Mouse (Mus musculus): Measurements from ENCODE around the gene Prlh.

The Prlh gene

DNA sequence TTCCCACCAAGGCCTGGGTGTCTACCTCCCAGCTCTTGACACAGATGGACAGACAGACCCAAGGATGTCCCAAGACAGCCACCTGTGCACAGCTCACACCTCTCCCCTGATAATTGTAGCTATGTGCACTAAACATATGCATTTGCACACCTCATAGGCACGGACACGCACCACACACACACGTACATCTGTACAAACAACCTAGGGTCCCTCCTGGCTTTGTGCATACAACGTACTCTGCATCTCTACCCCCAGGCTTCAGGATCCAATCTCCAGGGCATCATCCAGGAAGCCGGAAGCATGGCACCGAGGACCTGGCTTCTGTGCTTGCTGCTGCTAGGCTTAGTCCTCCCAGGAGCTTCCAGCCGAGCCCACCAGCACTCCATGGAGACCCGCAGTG lies at the start of gene Prlh:
Gene Prlh, plus strand, starts transcription at position 301 of the 400 bp plus-strand sequence.
- in situ Hi-C loops (cut with MboI; ENCODE audit: low sequenced_read_pairs): loop anchor here (10.0 kb wide), 2 partner anchors 48 to 298 kb away; no protein-coding TSS in a partner anchor

DNA sequence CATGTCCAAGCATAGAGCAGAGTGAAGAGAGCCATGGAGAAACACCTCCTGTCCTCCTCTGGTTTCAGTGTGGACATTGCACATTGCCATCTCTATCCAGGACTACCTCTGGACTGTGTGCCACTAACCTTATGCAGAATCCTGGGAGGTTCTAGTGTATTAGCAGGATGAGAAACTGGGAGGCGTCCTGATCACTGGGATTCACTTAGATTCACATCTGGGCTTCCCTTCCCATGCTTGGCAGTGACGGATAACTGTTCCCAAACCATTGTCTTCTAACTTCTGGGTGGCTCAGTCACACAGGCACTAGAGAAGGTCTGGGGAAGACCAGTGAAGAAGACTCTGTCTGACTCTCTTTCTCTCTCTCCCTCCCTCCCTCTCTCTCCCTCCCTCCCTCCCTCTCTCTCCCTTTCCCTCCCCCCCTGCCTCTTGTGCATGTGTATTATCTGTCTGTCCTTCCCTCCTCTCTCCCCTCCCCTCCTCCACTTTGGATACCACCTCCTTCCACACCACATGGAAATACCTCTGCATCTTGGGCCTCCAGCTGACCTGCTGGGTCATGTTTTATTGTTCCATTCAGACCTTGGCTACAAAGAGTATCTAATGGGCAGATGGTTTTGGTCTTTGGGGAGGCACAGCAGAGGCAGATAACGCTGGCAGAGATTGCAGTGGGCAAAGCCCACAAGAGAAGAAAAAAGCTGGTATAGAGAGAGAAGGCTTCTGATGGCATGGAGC lies 49.5 kb upstream of the Prlh start:
- in situ Hi-C loops (cut with MboI; ENCODE audit: low sequenced_read_pairs): loop anchor here (10.0 kb wide), 1 partner anchor 51 kb away; the partner anchor contains the start of gene Prlh

DNA sequence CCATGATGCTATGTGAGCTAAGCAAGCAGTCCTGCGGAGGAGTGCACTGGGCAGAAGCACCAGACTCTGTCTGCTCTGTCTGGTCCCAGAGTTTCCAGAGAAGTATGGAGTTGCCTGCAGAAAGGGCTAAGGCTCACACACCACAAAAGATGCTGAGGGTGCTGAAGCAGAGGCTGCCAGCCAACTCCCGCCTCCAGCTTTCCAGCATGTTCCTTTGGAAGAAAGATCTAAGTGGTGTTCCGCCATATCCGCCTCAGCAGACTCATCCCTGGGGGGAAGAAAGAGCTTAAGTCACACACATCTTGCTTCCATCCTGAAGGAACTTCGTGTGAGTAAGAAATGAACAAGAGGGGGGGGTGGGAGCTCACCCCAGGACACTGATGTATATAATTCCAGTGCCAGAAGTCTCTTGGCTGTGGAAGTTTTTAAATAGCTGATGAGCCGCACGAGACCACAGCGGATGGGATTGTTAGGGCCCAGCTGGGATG lies 48.9 kb upstream of the Prlh start:
- in situ Hi-C loops (cut with MboI; ENCODE audit: low sequenced_read_pairs): loop anchor here (10.0 kb wide), 1 partner anchor 51 kb away; the partner anchor contains the start of gene Prlh

DNA sequence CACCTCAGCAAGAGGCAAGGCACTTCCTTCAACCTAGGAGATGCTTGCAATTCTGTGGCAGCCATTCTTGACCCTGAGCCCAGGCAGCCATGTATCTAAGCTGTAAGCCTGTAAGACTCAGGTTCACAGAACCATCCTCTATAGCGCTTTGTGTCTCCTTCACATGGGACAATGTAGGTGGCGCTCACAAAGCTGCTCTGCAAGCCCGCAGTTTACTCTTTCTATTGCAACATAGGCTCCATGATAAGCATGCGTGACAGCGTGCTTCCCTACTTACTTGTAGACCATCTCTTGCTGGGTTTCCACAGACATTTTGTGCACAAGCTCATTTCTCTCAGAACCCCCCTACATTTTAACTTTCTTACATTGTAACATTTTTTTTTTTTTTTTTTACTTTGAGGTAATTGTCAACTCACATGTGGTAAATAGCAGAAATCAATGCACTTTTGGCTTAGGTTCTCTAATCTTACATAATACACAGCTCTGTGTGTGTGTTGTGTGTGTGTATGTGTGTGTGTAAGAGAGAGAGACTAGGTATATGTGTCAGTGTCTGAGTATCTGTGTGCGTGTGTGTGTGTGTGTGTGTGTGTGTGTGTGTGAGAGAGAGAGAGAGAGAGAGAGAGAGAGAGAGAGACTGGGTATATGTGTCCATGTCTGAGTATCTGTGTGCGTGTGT lies 48.0 kb upstream of the Prlh start:
- in situ Hi-C loops (cut with MboI; ENCODE audit: low sequenced_read_pairs): loop anchor here (10.0 kb wide), 1 partner anchor 50 kb away; the partner anchor contains the start of gene Prlh

DNA sequence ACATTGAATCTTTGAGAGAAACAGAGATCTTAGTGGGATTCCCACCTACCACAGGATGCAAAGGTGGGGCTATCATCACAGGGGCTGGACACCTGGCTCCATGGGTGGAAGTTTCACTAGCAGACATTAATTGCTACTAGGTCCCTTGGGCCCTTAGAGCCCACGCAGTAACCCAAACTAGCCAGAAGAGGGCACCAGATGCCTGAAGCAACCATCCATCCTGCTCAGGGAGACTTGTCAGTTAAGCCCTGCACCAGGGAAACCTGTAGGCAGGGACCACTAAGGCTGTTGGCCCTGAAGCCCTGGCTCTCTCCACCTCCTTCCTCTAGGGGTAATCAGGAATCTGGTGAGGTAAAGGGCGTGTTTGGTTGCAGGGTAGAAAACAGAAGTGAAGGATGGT lies 46.6 kb upstream of the Prlh start:
- in situ Hi-C loops (cut with MboI; ENCODE audit: low sequenced_read_pairs): loop anchor here (10.0 kb wide), 1 partner anchor 48 kb away; the partner anchor contains the start of gene Prlh

DNA sequence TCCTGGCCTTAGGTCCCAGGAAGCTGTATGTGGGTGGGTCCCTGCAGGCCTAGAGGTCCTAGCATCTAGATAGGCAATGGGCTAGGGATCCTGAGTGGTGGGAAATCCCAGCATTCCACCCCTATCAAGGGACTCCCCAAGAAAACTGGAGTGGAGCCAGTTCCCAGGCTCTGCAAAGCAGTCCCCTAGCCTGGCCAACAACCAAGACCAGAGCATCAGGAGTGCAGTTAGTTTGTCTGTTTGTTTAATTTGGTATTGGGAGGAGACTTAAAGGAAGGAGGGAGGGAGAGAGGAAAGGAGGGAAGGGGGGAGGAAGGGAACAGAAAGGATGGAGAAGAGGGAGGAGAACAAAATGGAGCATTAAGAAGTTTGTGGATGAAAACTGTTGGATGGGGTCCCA lies 43.7 kb upstream of the Prlh start:
- in situ Hi-C loops (cut with MboI; ENCODE audit: low sequenced_read_pairs): loop anchor here (10.0 kb wide), 1 partner anchor 46 kb away; the partner anchor contains the start of gene Prlh

DNA sequence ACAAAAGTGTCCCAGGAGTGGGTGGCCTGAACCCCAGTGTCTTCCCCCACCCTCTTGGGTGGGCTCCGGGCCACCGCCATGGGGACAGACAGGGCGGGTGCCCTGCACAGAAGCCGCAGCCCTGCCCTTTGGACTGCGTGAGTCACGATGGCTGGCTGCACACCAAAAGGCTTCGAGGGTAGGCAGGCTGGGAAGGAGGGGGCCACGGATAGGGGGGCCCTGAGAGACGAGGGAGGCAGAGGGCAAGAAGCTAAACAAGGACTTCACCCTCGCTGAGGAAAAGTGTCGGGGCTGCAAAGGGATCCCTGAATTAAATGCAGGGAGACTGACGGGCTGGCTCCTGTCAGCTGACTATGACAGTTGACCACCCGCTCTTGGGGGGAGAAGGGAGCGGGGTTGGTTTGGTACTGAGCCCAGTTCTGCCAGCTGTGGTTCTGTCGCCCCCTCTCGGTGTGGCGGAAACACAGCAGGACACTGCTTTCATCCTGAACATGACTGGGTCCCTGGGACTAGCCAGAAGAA lies 43.2 kb upstream of the Prlh start:
- in situ Hi-C loops (cut with MboI; ENCODE audit: low sequenced_read_pairs): loop anchor here (10.0 kb wide), 1 partner anchor 45 kb away; the partner anchor contains the start of gene Prlh

DNA sequence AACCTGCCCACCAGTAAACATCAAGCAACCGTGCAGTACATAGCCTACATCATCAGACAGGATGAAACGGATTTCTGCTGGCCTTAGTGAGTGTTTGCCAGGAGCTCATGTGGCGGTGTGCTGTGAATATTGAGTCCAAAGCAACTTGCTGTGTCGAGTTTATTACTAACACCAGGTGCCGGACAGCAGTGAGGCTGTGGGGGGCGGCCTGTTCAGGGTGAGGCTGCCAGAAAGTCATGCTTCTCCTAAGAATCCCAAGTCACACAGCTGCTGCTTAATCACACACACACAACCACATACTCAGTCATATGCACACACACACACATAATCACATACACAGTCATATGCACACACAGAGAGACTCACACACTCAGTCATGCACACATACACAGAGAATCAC lies 39.7 kb upstream of the Prlh start:
- in situ Hi-C loops (cut with MboI; ENCODE audit: low sequenced_read_pairs): no loop called here

DNA sequence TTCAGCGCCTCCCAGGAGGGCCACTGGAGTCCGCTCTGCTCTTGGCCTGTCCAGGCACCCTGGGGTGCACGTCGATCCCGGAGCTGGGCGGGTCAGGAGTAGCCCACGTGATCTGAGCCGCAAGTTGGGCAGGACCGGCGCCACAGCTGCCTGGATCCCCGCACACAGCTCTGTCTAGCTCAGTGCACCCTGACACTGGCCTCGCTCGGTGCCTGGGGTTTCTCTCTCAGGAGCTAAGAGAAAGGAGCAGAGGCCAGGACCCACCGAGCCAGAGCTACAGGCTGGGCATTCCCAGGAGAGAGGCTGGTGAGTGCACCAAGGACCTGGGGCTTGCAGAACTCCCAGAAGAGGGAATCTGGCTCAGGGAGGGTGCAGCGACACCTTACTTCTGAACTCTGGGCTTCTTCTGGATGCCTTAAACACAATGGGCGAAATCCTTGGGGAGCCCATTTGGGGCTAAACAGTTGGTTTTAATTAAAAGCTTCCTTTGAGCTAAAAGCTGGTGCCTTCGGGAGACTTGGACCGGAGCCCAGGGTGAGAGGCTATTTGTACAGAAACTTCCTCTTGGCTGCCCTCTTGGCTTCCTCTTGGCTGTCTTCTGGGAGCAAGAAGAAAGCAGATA lies 37.8 kb upstream of the Prlh start, which contains the start of gene Mlph:
Gene Mlph, plus strand, starts transcription at position 138 of the 622 bp plus-strand sequence.
- in situ Hi-C loops (cut with MboI; ENCODE audit: low sequenced_read_pairs): no loop called here

DNA sequence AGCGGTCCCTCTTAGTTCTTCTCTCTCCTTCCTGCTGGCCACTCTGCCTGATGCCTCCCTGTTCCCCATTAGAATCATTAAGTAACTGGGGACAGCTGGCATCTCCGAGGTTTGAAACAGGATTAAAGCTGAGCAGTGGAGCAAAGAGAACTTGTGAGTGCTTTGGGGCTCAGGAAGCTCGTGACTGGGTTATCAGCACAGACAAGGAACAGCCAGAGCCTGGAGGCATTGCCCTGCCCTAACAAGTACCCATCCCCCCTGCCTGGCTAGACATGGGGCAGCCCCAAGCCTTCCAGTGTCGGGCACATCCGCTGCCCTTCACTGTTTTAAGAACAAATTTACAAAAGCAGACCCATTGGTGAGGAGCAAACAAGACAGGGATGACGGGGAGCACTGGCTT lies 35.4 kb upstream of the Prlh start:
- in situ Hi-C loops (cut with MboI; ENCODE audit: low sequenced_read_pairs): no loop called here

DNA sequence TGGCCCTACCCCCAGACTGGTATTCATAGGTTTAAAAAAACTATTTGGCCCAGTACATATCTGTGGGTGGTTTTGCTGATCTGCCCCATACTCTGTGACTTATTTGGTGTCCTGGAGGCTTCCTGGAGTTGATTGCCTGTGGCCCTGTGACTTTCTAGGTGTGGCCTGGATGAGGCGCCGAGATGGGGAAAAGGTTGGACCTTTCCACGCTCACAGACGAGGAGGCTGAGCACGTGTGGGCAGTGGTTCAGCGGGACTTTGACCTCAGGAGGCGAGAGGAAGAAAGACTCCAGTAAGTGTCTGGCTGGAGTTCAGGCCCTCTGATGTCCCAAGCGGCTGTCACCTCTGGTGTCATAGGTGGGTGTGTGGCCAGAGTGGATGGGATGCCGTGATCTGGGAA lies 31.2 kb upstream of the Prlh start:
- in situ Hi-C loops (cut with MboI; ENCODE audit: low sequenced_read_pairs): no loop called here

DNA sequence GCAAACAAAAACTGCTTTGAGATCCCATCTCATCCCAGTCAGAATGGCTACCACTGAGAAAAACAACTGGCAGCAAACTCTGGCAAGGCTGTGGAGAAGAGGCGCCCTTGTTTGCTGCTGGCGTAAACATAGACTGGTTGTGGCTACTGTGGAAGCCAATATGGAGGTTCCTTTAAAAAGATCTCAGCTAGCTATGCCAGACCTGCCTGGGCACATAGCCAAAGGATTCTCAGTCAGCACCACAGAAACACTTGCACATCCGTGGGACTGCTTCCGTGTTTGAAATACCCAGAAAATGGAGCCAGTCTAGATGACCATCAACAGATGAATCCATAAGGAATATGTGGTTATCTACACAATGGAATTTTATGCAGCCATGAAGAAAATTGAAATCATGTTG lies 26.9 kb upstream of the Prlh start:
- in situ Hi-C loops (cut with MboI; ENCODE audit: low sequenced_read_pairs): no loop called here

DNA sequence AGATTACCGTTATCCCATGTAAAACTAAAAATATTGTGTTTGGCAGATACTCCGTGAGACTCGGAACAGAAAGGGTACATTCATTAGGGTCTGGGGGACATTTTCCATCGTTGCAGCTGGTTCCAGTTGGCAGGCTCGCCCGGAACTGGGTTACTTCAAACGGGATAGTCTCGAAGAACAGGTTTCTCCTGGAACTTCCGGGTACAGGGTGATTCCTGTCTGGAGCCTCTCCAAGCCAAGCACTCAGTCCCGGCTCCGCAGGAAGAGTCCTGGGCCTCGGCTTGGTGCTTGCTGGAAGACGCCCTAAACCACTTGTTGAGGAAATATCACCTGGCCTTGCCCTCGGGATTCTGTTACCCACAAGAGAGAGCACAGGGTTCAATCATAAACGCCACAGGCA lies 25.6 kb upstream of the Prlh start:
- in situ Hi-C loops (cut with MboI; ENCODE audit: low sequenced_read_pairs): no loop called here

DNA sequence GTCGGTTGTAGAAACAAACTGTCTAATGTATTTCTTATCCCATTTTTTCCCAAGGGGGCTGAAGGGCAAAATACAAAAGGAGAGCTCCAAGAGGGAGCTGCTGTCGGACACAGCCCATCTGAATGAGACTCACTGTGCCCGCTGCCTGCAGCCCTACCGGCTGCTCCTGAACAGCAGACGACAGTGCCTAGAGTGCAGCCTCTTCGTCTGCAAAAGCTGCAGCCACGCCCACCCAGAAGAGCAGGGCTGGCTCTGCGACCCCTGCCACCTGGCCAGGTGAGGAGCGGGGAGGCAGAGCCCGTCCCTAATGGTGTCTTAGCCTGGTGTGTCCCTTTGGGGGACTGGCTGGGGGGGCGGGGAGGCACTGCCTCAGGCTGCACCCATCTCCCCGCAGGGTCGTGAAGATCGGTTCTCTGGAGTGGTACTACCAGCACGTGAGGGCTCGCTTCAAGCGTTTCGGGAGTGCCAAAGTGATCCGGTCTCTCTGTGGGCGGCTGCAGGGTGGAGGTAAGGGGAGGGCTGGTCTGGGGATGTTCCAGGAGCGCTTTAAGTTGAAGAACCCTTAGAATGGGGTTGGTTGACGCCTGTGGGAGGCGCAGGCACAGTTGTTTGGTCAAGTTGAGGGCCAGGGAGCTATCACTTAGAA lies 24.9 kb upstream of the Prlh start:
- in situ Hi-C loops (cut with MboI; ENCODE audit: low sequenced_read_pairs): no loop called here

DNA sequence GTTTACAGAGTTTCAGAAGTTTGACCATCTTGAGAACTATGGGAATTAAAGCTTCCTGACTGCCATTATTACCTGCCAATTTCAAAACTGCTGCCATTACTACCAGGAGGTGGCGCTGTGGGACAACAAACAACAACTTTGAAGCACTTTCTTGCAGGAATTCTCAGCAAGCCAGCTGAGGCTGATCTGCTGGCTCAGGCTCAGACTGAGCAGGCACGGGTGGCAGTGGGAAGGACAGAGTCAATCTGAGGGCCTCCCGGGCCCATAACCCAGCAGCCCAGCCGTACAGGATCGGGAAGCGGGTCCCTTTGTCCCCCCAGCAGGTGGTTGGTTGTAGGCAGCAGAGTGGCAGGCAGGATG lies 24.4 kb upstream of the Prlh start:
- in situ Hi-C loops (cut with MboI; ENCODE audit: low sequenced_read_pairs): no loop called here

DNA sequence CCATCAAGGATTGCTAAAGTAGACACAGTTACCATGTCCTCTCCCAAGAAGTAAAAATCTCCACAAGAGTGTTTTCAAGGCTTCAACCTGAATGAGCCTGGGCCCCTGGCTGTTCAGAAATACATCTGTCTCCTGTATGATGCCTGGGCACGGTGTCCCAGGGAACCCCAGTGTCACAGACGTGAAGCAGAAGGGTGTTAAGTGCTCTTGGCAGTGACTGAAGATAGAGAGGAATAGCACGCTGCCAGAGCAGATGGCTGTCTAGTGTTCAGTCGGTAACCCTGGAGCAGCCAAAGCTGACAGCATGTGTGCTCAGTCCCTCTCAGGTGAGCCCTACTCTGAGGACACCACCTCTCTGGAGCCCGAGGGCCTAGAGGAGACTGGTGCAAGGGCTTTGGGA lies 19.9 kb upstream of the Prlh start:
- in situ Hi-C loops (cut with MboI; ENCODE audit: low sequenced_read_pairs): no loop called here

DNA sequence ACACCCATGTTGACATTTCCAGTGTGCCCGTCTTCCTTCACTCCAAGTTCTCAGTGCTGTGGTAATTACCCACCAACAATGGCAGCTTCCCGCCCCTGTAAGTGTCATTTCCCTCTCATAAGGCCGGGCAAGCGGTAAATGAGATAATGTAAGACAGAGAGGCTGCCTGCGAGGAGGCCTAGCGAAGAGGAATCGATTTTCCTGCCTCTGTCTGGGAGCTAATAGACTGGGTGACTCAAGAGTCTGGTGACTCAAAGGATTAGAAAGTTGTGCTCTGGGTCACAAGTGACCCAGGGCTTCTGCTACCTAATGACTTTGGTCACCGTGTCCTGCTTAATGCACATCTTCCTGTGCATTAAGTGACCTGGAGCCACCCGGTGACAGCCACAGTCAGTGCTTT lies 15.9 kb upstream of the Prlh start:
- in situ Hi-C loops (cut with MboI; ENCODE audit: low sequenced_read_pairs): no loop called here

DNA sequence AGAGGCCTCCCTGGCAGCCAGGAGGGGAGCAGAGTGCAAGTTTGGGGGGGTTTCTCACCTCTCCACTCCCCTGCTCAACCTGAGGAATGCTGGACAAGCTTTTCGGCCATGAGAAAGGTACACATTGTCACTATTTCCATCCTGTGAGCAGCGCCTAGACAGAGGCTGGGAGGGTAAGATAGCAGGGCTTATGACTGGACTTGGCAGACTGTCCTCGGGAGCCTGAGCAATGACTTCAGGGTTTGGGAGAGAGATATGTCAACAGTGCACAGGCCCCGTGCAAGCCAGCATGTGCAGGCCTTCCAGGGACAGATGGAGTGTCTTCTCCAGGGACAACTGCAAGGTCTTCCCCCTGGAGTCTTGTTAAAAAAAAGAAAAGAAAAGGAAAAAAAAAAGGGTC lies 12.9 kb upstream of the Prlh start:
- in situ Hi-C loops (cut with MboI; ENCODE audit: low sequenced_read_pairs): no loop called here

DNA sequence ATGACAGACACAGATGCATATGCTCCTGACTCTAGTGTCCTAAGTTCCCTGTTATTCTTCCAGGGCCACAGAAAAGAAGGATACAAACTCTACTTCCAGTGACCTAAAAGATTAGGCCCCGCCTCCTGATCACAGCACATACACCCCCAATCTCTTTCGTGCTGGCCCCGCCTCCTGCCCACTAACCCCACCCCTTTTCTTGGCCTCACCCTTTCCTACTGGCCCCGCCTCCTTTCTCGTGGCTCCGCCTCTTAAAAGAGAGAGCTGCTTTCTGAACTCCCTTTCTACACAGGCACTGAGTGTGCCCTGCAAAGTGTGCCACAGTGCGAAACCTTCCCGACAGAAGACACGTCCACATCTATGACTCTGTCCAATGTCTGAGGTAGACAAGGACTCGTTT lies 7.7 kb upstream of the Prlh start:
- in situ Hi-C loops (cut with MboI; ENCODE audit: low sequenced_read_pairs): no loop called here

DNA sequence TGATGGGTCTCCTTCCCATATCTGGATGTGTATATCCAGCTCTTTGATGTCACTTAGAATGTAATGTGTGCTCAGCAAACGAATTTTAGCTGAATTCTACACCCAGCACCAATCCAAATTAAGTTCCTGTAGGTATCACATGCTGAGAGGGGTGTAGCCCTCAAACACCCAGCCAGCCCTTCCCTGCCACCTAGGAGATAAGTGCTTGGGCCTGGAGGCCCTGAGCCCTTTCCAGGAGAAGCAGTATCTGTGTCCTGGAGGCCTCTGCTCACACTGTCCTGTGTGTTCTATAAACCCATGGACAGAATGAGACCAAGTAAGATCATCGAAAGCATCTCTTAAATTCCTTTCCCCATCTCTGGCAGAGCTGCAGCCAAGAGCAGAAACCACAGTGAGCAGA lies 5.7 kb upstream of the Prlh start:
- in situ Hi-C loops (cut with MboI; ENCODE audit: low sequenced_read_pairs): no loop called here

DNA sequence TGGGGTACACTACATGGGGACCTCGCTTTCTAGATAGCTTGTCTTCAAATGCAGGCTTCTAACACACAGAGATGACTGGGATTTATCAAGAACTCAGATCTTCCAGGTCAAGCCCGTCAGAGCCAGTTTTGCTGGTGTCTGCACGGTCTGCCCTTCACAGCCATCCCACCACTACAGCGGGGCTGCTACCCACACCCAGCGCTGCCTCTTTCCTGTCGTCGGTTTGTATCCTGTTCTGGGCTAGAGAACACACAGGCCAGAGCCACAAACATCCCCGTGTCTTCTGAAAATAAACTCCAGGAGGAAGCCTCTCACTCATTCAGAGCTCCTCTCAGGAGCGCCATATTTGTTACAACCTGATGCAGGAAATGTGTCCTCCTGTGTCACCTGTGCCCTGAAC lies 3.6 kb upstream of the Prlh start:
- in situ Hi-C loops (cut with MboI; ENCODE audit: low sequenced_read_pairs): no loop called here
